ENCODE assay signal across 7 mouse cellular contexts in the genomic region with DNA sequence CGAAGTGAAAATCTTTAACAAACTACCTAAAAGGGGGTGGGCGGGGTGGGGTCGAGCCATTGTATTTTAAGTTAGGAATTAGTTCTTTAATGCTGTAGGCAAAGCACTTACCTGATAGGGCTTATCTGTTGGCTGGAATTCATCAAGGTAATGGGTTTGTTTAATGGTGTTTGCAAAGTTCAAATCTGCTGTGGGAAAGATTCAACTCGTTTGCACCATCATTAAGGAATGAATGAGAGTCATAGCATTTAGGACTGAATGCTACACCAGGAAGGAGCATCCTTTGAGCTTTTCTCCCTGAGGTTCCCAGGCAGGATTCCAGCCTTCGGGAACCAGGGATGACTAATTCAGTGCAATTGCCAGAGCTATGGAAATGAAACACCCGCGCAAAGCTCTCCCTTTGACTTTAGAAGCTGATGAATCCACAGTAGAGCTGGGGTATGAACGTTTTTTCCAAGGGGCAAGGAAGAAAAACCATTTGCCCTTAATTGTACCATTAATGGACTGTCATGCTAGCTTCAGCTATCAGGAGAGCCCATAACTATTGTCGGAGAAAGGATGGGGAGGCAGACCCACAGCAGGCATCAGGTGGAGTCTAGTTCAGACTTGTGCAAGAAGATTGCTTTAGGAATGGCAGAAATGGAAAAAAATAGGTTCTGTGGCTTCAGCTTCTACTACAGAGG. TPM values are rescaled to one million over a fixed set of nuclear protein-coding genes. Genes with fewer than 3 reads are reported as not detected.
A peak's percentile ranks its signal among the peaks of the same experiment; 100 is the strongest.
DNase-seq lines count a peak whose midpoint lies in the region; ATAC-seq and TF ChIP-seq lines count a peak whose summit lies in the region.

No protein-coding gene starts in this region.

- 36% methylated on average over 9 of the region's 9 CpGs for WGBS in spleen, adult 2 months
- 6% methylated on average over 9 of the region's 9 CpGs for WGBS in neural tube, embryonic 12.5 days

- peak overlapping the region; percentile 69 for H3K4me2 ChIP-seq in neural tube, embryonic 12.5 days (replicated peaks)

- no peaks in the 10 kb centered on the region for H3K27me3 ChIP-seq in spleen, adult 2 months (ENCODE audit: control insufficient read depth, insufficient read depth, low read length)
- H3K27me3 ChIP-seq in neural tube, embryonic 12.5 days (replicated peaks), result peaks cover 11% of the 10 kb centered on the region; the same call in 1 of the 2 replicates

- no peak for DNase-seq in spleen, adult 2 months (ENCODE audit: low read depth in 1 of 2, low spot score in 2 of 2)
- no peak for DNase-seq in spleen, postnatal 10 days (ENCODE audit: low spot score in 2 of 2)
- peak; percentile 38 to 49 for DNase-seq in frontal cortex, postnatal 36 days (ENCODE audit: low spot score in 2 of 2)
- peak; percentile 11 to 40 for DNase-seq in layer of hippocampus, adult 8-10 months (ENCODE audit: low spot score in 2 of 2)
- no peak for DNase-seq in lung, postnatal 4 days

- no peaks in the 10 kb centered on the region for H3K9me3 ChIP-seq in neural tube, embryonic 12.5 days

- peak overlapping the region; percentile 47; the same call in 1 of the 2 replicates for H3K4me3 ChIP-seq in spleen, adult 2 months (ENCODE audit: extremely low read depth, insufficient read depth, insufficient read length)
- H3K4me3 ChIP-seq in neural tube, embryonic 12.5 days, result peak overlapping the region; percentile 29; the same call in 1 of the 2 replicates

- no peak overlapping the region for H3K27ac ChIP-seq in spleen, adult 2 months (ENCODE audit: insufficient read depth, low read length)
- no peak overlapping the region for H3K27ac ChIP-seq in neural tube, embryonic 12.5 days

- H3K9ac ChIP-seq in neural tube, embryonic 12.5 days, result 0 out of 2 replicates have a peak overlapping the region, but pooled peaks have one; percentile 22

- no peak for TF ChIP-seq POLR2A in spleen, adult 2 months (IDR thresholded peaks at IDR 0.05; ENCODE audit: low read depth, low read length)

- no peak for ATAC-seq in neural tube, embryonic 12.5 days (ENCODE audit: low FRiP score, low read depth)
- no peak for ATAC-seq in megakaryocyte progenitor cell, adult 5-6 weeks (replicated peaks; ENCODE audit: poor library complexity)

- TF ChIP-seq CTCF in spleen, adult 2 months (IDR thresholded peaks at IDR 0.05; ENCODE audit: extremely low read depth, insufficient read depth, insufficient read length, insufficient replicate concordance), result no peak

- H3K36me3 ChIP-seq in spleen, adult 2 months (ENCODE audit: control insufficient read depth, insufficient read depth, low read length), result no peaks in the 10 kb centered on the region
- no peaks in the 10 kb centered on the region for H3K36me3 ChIP-seq in neural tube, embryonic 12.5 days

- H3K4me1 ChIP-seq in spleen, adult 2 months (ENCODE audit: control insufficient read depth, insufficient read depth, insufficient read length), result peaks cover 3% of the 10 kb centered on the region
- 0 out of 2 replicates have a peak, but pooled peaks cover 15% of the 10 kb centered on the region for H3K4me1 ChIP-seq in neural tube, embryonic 12.5 days

RNA-seq across cellular contexts. Expression of a gene that starts 57.3 kb away (rescaled TPM):
- 10.1 and 19.0 TPM in 2 replicates for polyA plus RNA-seq in spleen, adult 2 months (2012; rRNA removed)
- total RNA-seq in layer of hippocampus, adult 8-10 months (2022), result 10 to 100 TPM in 2 of 4 experiments, 1 to 10 TPM in 2; 9.1 to 11.4 (median 9.7) TPM
- polyA plus RNA-seq in neural tube, embryonic 12.5 days (2016; fragmentation: Nextera tagmentation; extraction: Ambion mirVana), result 10.0 and 10.3 TPM in 2 replicates
- not detected in 2 replicates for total RNA-seq in megakaryocyte progenitor cell, adult 5-6 weeks (2015)
- 0.17 TPM in 1 of 2 replicates, not detected in the other for total RNA-seq in megakaryocyte progenitor cell, adult 5-6 weeks (2017)

Comparison
In these comparisons a context has a peak if more than half of its experiments do, and no peak if none do; other contexts are left out.
1. DNase-seq: peak in frontal cortex, postnatal 36 days (2 of 2) and layer of hippocampus, adult 8-10 months (2 of 2); none in spleen, adult 2 months (0 of 2), spleen, postnatal 10 days (0 of 2) and lung, postnatal 4 days (0 of 2).
2. RNA of a gene that starts 57.3 kb away (total RNA-seq): 9.1 to 11.4 TPM in layer of hippocampus, adult 8-10 months; 0.17 TPM in megakaryocyte progenitor cell, adult 5-6 weeks; every median in the first group is over 4 times any median in the second.